Mouse (Mus musculus) midbrain, embryonic 11.5 days (tissue): Measurements from ENCODE around the gene Olfml2a. TPM values are rescaled to one million over a fixed set of nuclear protein-coding genes. Genes with fewer than 3 reads are reported as not detected.

ENCODE experiments used
- ATAC-seq: fragments of 200-750 bp; cut with Nextera tagmentation; 2 replicates; pipeline ENCODE4 v1.8.0; 2017; ENCODE audit warnings: moderate TSS enrichment, moderate library complexity; ENCODE audit not compliant: low FRiP score
- DNase-seq: peaks from one replicate; pipeline ENCODE4 v3.0.0; 2015; ENCODE audit warnings: low spot score; ENCODE audit errors: missing footprints
- H3K27ac ChIP-seq: fragments of 300-500 bp; sonication (generic); 2 replicates; pipeline ENCODE4 v1.5.1; 2014; ENCODE audit warnings: low read depth, low read length
- H3K27me3 ChIP-seq: fragments of 300-500 bp; sonication (generic); 2 replicates; pipeline ENCODE4 v1.6.1; 2014; ENCODE audit warnings: mild to moderate bottlenecking, low read length, moderate library complexity, mixed read lengths; ENCODE audit not compliant: control insufficient read depth, insufficient read depth
- H3K36me3 ChIP-seq: fragments of 300-500 bp; sonication (generic); 2 replicates; pipeline ENCODE4 v1.6.1; 2014; ENCODE audit warnings: mild to moderate bottlenecking, low read length, moderate library complexity, mixed read lengths; ENCODE audit not compliant: control insufficient read depth, insufficient read depth
- H3K4me1 ChIP-seq: fragments of 300-500 bp; sonication (generic); 2 replicates; pipeline ENCODE4 v1.6.1; 2014; ENCODE audit warnings: low read length; ENCODE audit not compliant: control insufficient read depth, insufficient read depth
- H3K4me2 ChIP-seq: fragments of 300-500 bp; sonication (generic); 2 replicates; pipeline ENCODE4 v1.6.1; 2014; ENCODE audit warnings: mild to moderate bottlenecking, moderate library complexity
- H3K4me3 ChIP-seq: fragments of 300-500 bp; sonication (generic); 2 replicates; pipeline ENCODE4 v1.5.1; 2014; ENCODE audit warnings: low read depth, low read length
- H3K9ac ChIP-seq: fragments of 300-500 bp; sonication (generic); 2 replicates; pipeline ENCODE4 v1.6.1; 2014; ENCODE audit warnings: low read length
- H3K9me3 ChIP-seq: fragments of 300-500 bp; sonication (generic); 2 replicates; pipeline ENCODE4 v1.6.1; 2016; ENCODE audit warnings: low read length; ENCODE audit not compliant: control insufficient read depth
- WGBS: fragments of 180-500 bp; shearing (Covaris S2); extraction: QIAGEN DNeasy Blood & Tissue Kit; methylation state at CpG from one replicate; pipeline ENCODE4 v1.1.7; 2014; 5-methylcytosine and 5-hydroxymethylcytosine counted together
- polyA plus RNA-seq: library from polyadenylated mRNA; unstranded; fragments of >200 nt; fragmentation: Nextera tagmentation; extraction: Ambion mirVana; gene quantifications from 2 replicates; pipeline ENCODE4 v1.2.1, GENCODE M21; 2014

The Olfml2a gene
- polyA plus RNA-seq, result 1.9 and 2.2 TPM in 2 replicates

GRCm38 (mm10) chr2:38931851-38932667, at the start of gene Olfml2a:
Olfml2a (plus strand) TSS chr2:38931978.
- Histone ChIP-seq H3K27ac (no peak within 1 kb of the TSS), H3K4me3 (peak within 1 kb of the TSS; percentile 29), H3K27me3 (no peaks in the 10 kb centered on the region), H3K4me1 (peaks cover 13% of the 10 kb centered on the region), H3K9me3 (no peaks in the 10 kb centered on the region), H3K36me3 (no peaks in the 10 kb centered on the region), H3K9ac (peak within 1 kb of the TSS; percentile 59; the same call in 1 of the 2 replicates), H3K4me2 (peak within 1 kb of the TSS; percentile 77)
- WGBS, result 7% methylated on average over 32 of the region's 32 CpGs
- ATAC-seq, result peak; percentile 77
- DNase-seq, result peak; percentile 95

- no peak for ATAC-seq
- Histone ChIP-seq H3K9ac (no peak overlapping the region), H3K36me3 (no peaks in the 10 kb centered on the region), H3K4me2 (no peak overlapping the region), H3K27ac (no peak overlapping the region), H3K4me3 (no peak overlapping the region), H3K4me1 (no peaks in the 10 kb centered on the region), H3K27me3 (no peaks in the 10 kb centered on the region), H3K9me3 (no peaks in the 10 kb centered on the region)
- DNase-seq, result peak; percentile 64
Measured at GRCm38 (mm10) chr2:38902866-38903265, 28.9 kb upstream of the Olfml2a start.

- Histone ChIP-seq H3K4me1 (no peaks in the 10 kb centered on the region), H3K27me3 (no peaks in the 10 kb centered on the region), H3K27ac (no peak overlapping the region), H3K4me2 (no peak overlapping the region), H3K4me3 (no peak overlapping the region), H3K9ac (no peak overlapping the region), H3K36me3 (no peaks in the 10 kb centered on the region), H3K9me3 (no peaks in the 10 kb centered on the region)
- DNase-seq (peak; percentile 59), ATAC-seq (no peak)
- WGBS, result 86% methylated on average over 1 of the region's 1 CpGs
Measured at GRCm38 (mm10) chr2:38904290-38904689, 27.5 kb upstream of the Olfml2a start.

GRCm38 (mm10) chr2:38906097-38906496, 25.7 kb upstream of the Olfml2a start:
- Histone ChIP-seq H3K4me1 (no peaks in the 10 kb centered on the region), H3K36me3 (no peaks in the 10 kb centered on the region), H3K4me2 (no peak overlapping the region), H3K27me3 (no peaks in the 10 kb centered on the region), H3K27ac (no peak overlapping the region), H3K9me3 (no peaks in the 10 kb centered on the region), H3K4me3 (no peak overlapping the region), H3K9ac (no peak overlapping the region)
- ATAC-seq (no peak), DNase-seq (no peak)
- WGBS, result 83% methylated on average over 5 of the region's 5 CpGs

- no peak for ATAC-seq
Measured at GRCm38 (mm10) chr2:38908604-38909003, 23.2 kb upstream of the Olfml2a start.

GRCm38 (mm10) chr2:38914517-38914916, 17.3 kb upstream of the Olfml2a start:
- Histone ChIP-seq H3K27ac (no peak overlapping the region), H3K4me2 (no peak overlapping the region), H3K4me3 (no peak overlapping the region), H3K9ac (no peak overlapping the region), H3K27me3 (no peaks in the 10 kb centered on the region), H3K36me3 (no peaks in the 10 kb centered on the region), H3K9me3 (no peaks in the 10 kb centered on the region), H3K4me1 (peaks cover 4% of the 10 kb centered on the region; the same call in 1 of the 2 replicates)
- ATAC-seq (no peak), DNase-seq (peak; percentile 81)
- WGBS, result 41% methylated on average over 1 of the region's 1 CpGs

More at GRCm38 (mm10) chr2:38908604-38909003, 23.2 kb upstream of the Olfml2a start:
- H3K27ac ChIP-seq, result no peak overlapping the region
- H3K27me3 ChIP-seq, result no peaks in the 10 kb centered on the region
- no peak overlapping the region for H3K9ac ChIP-seq
- no peak overlapping the region for H3K4me2 ChIP-seq
- no peaks in the 10 kb centered on the region for H3K36me3 ChIP-seq
- 66% methylated on average over 1 of the region's 1 CpGs for WGBS
- no peaks in the 10 kb centered on the region for H3K4me1 ChIP-seq
- H3K4me3 ChIP-seq, result no peak overlapping the region
- no peak for DNase-seq
- H3K9me3 ChIP-seq, result no peaks in the 10 kb centered on the region

- no peaks in the 10 kb centered on the region for H3K36me3 ChIP-seq
- DNase-seq (peak; percentile 84), ATAC-seq (no peak; the same call in 1 of the 2 replicates)
- 14% methylated on average over 4 of the region's 4 CpGs for WGBS
- H3K9me3 ChIP-seq, result no peaks in the 10 kb centered on the region
- H3K4me3 ChIP-seq, result no peak overlapping the region
- H3K27me3 ChIP-seq, result no peaks in the 10 kb centered on the region
- H3K27ac ChIP-seq, result no peak overlapping the region
- H3K4me1 ChIP-seq, result peaks cover 4% of the 10 kb centered on the region; the same call in 1 of the 2 replicates
- H3K9ac ChIP-seq, result no peak overlapping the region
- no peak overlapping the region for H3K4me2 ChIP-seq
Measured at GRCm38 (mm10) chr2:38914965-38915364, 16.8 kb upstream of the Olfml2a start.

GRCm38 (mm10) chr2:38916947-38917691, 14.7 kb upstream of the Olfml2a start:
- H3K4me3 ChIP-seq, result no peak overlapping the region
- no peaks in the 10 kb centered on the region for H3K36me3 ChIP-seq
- DNase-seq, result peak; percentile 67
- no peak overlapping the region for H3K9ac ChIP-seq
- no peak overlapping the region for H3K27ac ChIP-seq
- peaks cover 4% of the 10 kb centered on the region; the same call in 1 of the 2 replicates for H3K4me1 ChIP-seq
- no peak for ATAC-seq
- no peak overlapping the region for H3K4me2 ChIP-seq
- 21% methylated on average over 4 of the region's 4 CpGs for WGBS
- H3K27me3 ChIP-seq, result no peaks in the 10 kb centered on the region
- H3K9me3 ChIP-seq, result no peaks in the 10 kb centered on the region

- Histone ChIP-seq H3K4me3 (no peak overlapping the region), H3K9ac (no peak overlapping the region), H3K4me1 (peaks cover 7% of the 10 kb centered on the region; the same call in 1 of the 2 replicates), H3K36me3 (no peaks in the 10 kb centered on the region), H3K27me3 (peaks cover 5% of the 10 kb centered on the region; the same call in 1 of the 2 replicates), H3K9me3 (no peaks in the 10 kb centered on the region), H3K27ac (no peak overlapping the region), H3K4me2 (no peak overlapping the region)
- ATAC-seq (no peak), DNase-seq (peak; percentile 31)
- 19% methylated on average over 1 of the region's 1 CpGs for WGBS
Measured at GRCm38 (mm10) chr2:38921374-38921773, 10.4 kb upstream of the Olfml2a start.
